Mouse (Mus musculus) E14TG2a.4 (cell line): Measurements from ENCODE around the gene Gorasp2.
A peak's percentile ranks its signal among the peaks of the same experiment; 100 is the strongest.

ENCODE experiments used
- H3K27me3 ChIP-seq: 2 replicates; pipeline ENCODE4 v1.6.1; 2014; ENCODE audit warnings: low read length, control low read depth; ENCODE audit not compliant: insufficient read depth
- H3K36me3 ChIP-seq: 2 replicates; pipeline ENCODE4 v1.6.1; 2014; ENCODE audit warnings: low read length, control low read depth; ENCODE audit not compliant: insufficient read depth
- H3K4me1 ChIP-seq: replicated peaks from 2 replicates; pipeline ENCODE4 v1.6.1; 2014; ENCODE audit warnings: low read depth, low read length, control low read depth
- H3K4me3 ChIP-seq: replicated peaks from 2 replicates; pipeline ENCODE4 v1.5.1; 2014; ENCODE audit warnings: mild to moderate bottlenecking, low read length
- H3K9me3 ChIP-seq: 2 replicates; pipeline ENCODE4 v1.6.1; 2014; ENCODE audit warnings: low read length, control low read depth
- CTCF ChIP-seq: conservative IDR thresholded peaks from 2 replicates; pipeline ENCODE4 v1.5.1; 2014; ENCODE audit warnings: low read length
- NANOG ChIP-seq: IDR thresholded peaks from 2 replicates; pipeline ENCODE4 v1.6.1; 2014; ENCODE audit warnings: borderline replicate concordance, low read length, mixed read lengths
- POU5F1 ChIP-seq: IDR thresholded peaks from 2 replicates; pipeline ENCODE4 v1.6.1; 2014; ENCODE audit warnings: low read length, borderline replicate concordance

Gorasp2 gene

GRCm38 (mm10) chr2:70645266-70645780, 16.1 kb upstream of the Gorasp2 start:
- Histone ChIP-seq H3K9me3 (no peaks in the 10 kb centered on the region), H3K4me1 (no peaks in the 10 kb centered on the region; the same call in 1 of the 2 replicates), H3K27me3 (0 out of 2 replicates have a peak, but pooled peaks cover 6% of the 10 kb centered on the region), H3K36me3 (no peaks in the 10 kb centered on the region), H3K4me3 (no peak overlapping the region)
- TF ChIP-seq POU5F1 (no peak), NANOG (no peak), CTCF (no peak)

GRCm38 (mm10) chr2:70647681-70648080, 13.7 kb upstream of the Gorasp2 start:
- 0 out of 2 replicates have a peak, but pooled peaks cover 6% of the 10 kb centered on the region for H3K27me3 ChIP-seq
- H3K9me3 ChIP-seq, result no peaks in the 10 kb centered on the region
- H3K36me3 ChIP-seq, result no peaks in the 10 kb centered on the region
- H3K4me3 ChIP-seq, result no peak overlapping the region
- no peaks in the 10 kb centered on the region; the same call in 1 of the 2 replicates for H3K4me1 ChIP-seq
- TF ChIP-seq NANOG (no peak), CTCF (no peak), POU5F1 (no peak)

- H3K36me3 ChIP-seq, result no peaks in the 10 kb centered on the region
- H3K4me1 ChIP-seq, result no peaks in the 10 kb centered on the region; the same call in 1 of the 2 replicates
- H3K27me3 ChIP-seq, result 0 out of 2 replicates have a peak, but pooled peaks cover under 1% of the 10 kb centered on the region
- TF ChIP-seq CTCF (no peak), NANOG (no peak), POU5F1 (no peak)
- no peak overlapping the region for H3K4me3 ChIP-seq
- no peaks in the 10 kb centered on the region for H3K9me3 ChIP-seq
Observed at GRCm38 (mm10) chr2:70648271-70648670, 13.1 kb upstream of the Gorasp2 start.

- no peaks in the 10 kb centered on the region for H3K36me3 ChIP-seq
- H3K27me3 ChIP-seq, result no peaks in the 10 kb centered on the region
- H3K4me1 ChIP-seq, result no peaks in the 10 kb centered on the region
- no peaks in the 10 kb centered on the region for H3K9me3 ChIP-seq
- H3K4me3 ChIP-seq, result no peak overlapping the region
- TF ChIP-seq CTCF (no peak), NANOG (no peak), POU5F1 (no peak)
Observed at GRCm38 (mm10) chr2:70649471-70649870, 11.9 kb upstream of the Gorasp2 start.

GRCm38 (mm10) chr2:70651820-70652219, 9.6 kb upstream of the Gorasp2 start:
- TF ChIP-seq NANOG (no peak), POU5F1 (no peak), CTCF (no peak)
- Histone ChIP-seq H3K36me3 (no peaks in the 10 kb centered on the region), H3K4me1 (no peaks in the 10 kb centered on the region)

GRCm38 (mm10) chr2:70657083-70657482, 4.3 kb upstream of the Gorasp2 start:
- peaks cover 9% of the 10 kb centered on the region for H3K4me1 ChIP-seq
- H3K9me3 ChIP-seq, result no peaks in the 10 kb centered on the region
- TF ChIP-seq CTCF, result no peak
- TF ChIP-seq POU5F1, result no peak
- TF ChIP-seq NANOG, result no peak
- no peak overlapping the region for H3K4me3 ChIP-seq
- no peaks in the 10 kb centered on the region for H3K36me3 ChIP-seq
- peaks cover 6% of the 10 kb centered on the region for H3K27me3 ChIP-seq

More at GRCm38 (mm10) chr2:70651820-70652219, 9.6 kb upstream of the Gorasp2 start:
- H3K27me3 ChIP-seq, result no peaks in the 10 kb centered on the region; the same call in 1 of the 2 replicates
- H3K9me3 ChIP-seq, result no peaks in the 10 kb centered on the region
- no peak overlapping the region for H3K4me3 ChIP-seq

- H3K27me3 ChIP-seq, result peaks cover 6% of the 10 kb centered on the region; the same call in 1 of the 2 replicates
- H3K4me3 ChIP-seq, result peak within 1 kb of the TSS; percentile 94
- no peak for TF ChIP-seq CTCF
- no peak for TF ChIP-seq NANOG
- no peak for TF ChIP-seq POU5F1
- peaks cover 30% of the 10 kb centered on the region for H3K4me1 ChIP-seq
- H3K36me3 ChIP-seq, result peaks cover 23% of the 10 kb centered on the region
- H3K9me3 ChIP-seq, result no peaks in the 10 kb centered on the region
Observed at GRCm38 (mm10) chr2:70661715-70662495, 529 bp downstream of the Gorasp2 start, which contains the start of gene Gm26558. Gene Gm26558 (minus strand): TSS chr2:70662108.

GRCm38 (mm10) chr2:70663764-70664163, 2.4 kb downstream of the Gorasp2 start:
- Histone ChIP-seq H3K9me3 (no peaks in the 10 kb centered on the region), H3K36me3 (peaks cover 29% of the 10 kb centered on the region), H3K4me3 (no peak overlapping the region), H3K4me1 (peaks cover 30% of the 10 kb centered on the region), H3K27me3 (no peaks in the 10 kb centered on the region)
- no peak for TF ChIP-seq NANOG
- no peak for TF ChIP-seq CTCF
- no peak for TF ChIP-seq POU5F1

- H3K9me3 ChIP-seq, result no peaks in the 10 kb centered on the region
- peaks cover 29% of the 10 kb centered on the region for H3K36me3 ChIP-seq
- TF ChIP-seq POU5F1 (no peak), CTCF (no peak), NANOG (no peak)
- peaks cover 34% of the 10 kb centered on the region for H3K4me1 ChIP-seq
- H3K27me3 ChIP-seq, result no peaks in the 10 kb centered on the region
- no peak overlapping the region for H3K4me3 ChIP-seq
Observed at GRCm38 (mm10) chr2:70667016-70667415, 5.6 kb downstream of the Gorasp2 start.
